Mouse (Mus musculus): ENCODE data around the gene Fkrp. TPM values are rescaled to one million over a fixed set of nuclear protein-coding genes. Genes with fewer than 3 reads are reported as not detected.

Gene Fkrp
- polyA plus RNA-seq, 2 experiments = 26.9 to 29.9 TPM

DNA sequence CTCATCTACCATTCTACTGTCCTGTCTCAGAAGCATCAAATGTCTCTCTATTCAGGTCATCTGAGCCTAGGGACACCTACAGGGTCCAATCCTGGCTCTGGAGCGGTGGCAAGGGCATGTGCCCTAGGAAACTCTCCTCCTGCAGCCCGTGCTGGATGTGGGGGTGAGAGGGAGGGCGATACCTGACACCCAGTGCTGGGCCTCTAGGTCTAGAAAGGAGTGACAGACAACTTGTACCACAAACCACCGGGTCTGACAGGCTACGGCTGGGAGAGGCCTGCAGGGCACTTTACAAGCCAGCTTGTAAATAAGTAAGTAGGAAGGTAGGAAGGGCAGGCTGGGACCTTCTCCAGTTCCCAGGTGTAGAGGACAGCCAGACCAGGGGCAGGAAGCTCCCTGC is 40.6 kb downstream of the Fkrp start:
- H3K9me3 ChIP-seq (ENCODE audit: control insufficient read depth, low read length) = no peaks in the 10 kb centered on the region; the same call in 1 of the 2 replicates
- no peak overlapping the region for H3K4me3 ChIP-seq (replicated peaks; ENCODE audit: low read length)
- no peaks in the 10 kb centered on the region for H3K27me3 ChIP-seq (ENCODE audit: control insufficient read depth, insufficient read depth, low read length)
- no peak overlapping the region for H3K9ac ChIP-seq (ENCODE audit: low read depth, low read length, severe bottlenecking)
- no peak overlapping the region for H3K4me2 ChIP-seq (replicated peaks; ENCODE audit: low read depth, low read length, severe bottlenecking)
- no peak overlapping the region for H3K27ac ChIP-seq (replicated peaks; ENCODE audit: low read depth, low read length)
- DNase-seq (ENCODE audit: low spot score) = no peak
- TF ChIP-seq POLR2A (IDR thresholded peaks at IDR 0.05; ENCODE audit: borderline replicate concordance, extremely low read depth, insufficient read depth, insufficient read length) = no peak
- ATAC-seq (ENCODE audit: low FRiP score, low read depth) = no peak
- WGBS = 20% methylated on average over 5 of the region's 5 CpGs
- H3K36me3 ChIP-seq (ENCODE audit: control insufficient read depth, insufficient read depth, low read length) = no peaks in the 10 kb centered on the region
- H3K4me1 ChIP-seq (ENCODE audit: control insufficient read depth, insufficient read depth, low read length) = no peaks in the 10 kb centered on the region

DNA sequence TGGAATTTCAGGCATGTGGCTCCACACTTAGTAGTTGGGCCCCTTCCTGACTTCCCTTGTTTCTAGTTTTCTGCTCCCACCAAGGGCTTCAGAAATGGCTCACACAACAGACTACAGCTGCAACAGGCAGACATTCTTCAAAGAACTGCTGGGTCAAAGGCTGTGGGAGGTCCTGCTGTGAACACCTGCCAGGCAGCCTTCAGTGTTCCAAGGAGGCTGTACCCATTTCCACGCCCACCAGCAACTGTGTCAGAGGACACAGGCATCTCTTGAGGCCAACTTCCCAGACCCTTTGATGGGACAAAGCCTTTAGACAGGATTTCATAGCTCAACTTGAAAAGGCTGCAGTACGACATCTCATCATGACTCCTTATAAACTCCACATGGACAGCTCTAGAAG is 50.1 kb downstream of the Fkrp start:
- ATAC-seq (ENCODE audit: low FRiP score, low read depth) (no peak), DNase-seq (ENCODE audit: low spot score) (no peak)
- Histone ChIP-seq H3K4me1 (ENCODE audit: control insufficient read depth, insufficient read depth, low read length) (peaks cover 7% of the 10 kb centered on the region), H3K4me2 (replicated peaks; ENCODE audit: low read depth, low read length, severe bottlenecking) (no peak overlapping the region), H3K9me3 (ENCODE audit: control insufficient read depth, low read length) (no peaks in the 10 kb centered on the region; the same call in 1 of the 2 replicates), H3K27me3 (ENCODE audit: control insufficient read depth, insufficient read depth, low read length) (no peaks in the 10 kb centered on the region), H3K27ac (replicated peaks; ENCODE audit: low read depth, low read length) (no peak overlapping the region), H3K9ac (ENCODE audit: low read depth, low read length, severe bottlenecking) (no peak overlapping the region), H3K4me3 (replicated peaks; ENCODE audit: low read length) (no peak overlapping the region), H3K36me3 (ENCODE audit: control insufficient read depth, insufficient read depth, low read length) (no peaks in the 10 kb centered on the region)
- WGBS = 25% methylated on average over 2 of the region's 2 CpGs
- TF ChIP-seq POLR2A (IDR thresholded peaks at IDR 0.05; ENCODE audit: borderline replicate concordance, extremely low read depth, insufficient read depth, insufficient read length) = no peak

DNA sequence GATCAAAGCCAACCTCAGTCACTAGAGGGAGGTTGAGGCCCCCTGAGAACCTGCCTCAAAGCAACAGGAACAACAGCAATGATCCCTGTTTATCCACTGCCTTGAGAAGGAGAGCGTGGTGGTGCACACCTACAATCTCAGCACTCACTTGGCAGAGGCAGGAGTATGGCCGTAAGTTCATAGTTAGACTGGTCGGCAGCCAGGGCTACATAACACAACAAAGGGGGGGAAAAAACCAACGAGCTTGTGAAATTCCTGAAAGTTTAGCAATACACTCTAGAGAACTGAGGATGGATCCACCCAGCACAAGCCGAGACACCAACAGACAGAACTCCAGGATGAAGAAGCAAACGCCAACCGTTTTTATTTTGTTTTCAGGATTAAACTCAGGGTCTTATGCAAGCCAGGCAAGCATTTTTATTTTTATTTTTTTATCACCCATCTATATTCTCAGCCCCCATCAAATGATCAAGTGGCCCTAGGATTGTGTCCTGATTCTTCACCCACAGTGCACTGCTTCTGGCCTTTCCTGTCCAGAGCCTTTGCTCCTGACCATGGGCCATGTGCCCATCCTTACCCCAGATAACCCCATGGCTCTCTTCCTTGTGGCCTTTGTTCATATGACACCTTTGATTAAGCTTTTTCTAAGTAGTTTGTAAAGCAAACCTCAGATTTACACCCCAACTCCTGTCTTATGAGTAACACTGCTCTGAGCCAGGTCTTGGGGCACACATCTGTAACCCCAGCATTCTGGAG is 52.9 kb downstream of the Fkrp start:
- WGBS = 81% methylated on average over 7 of the region's 7 CpGs
- Histone ChIP-seq H3K27ac (replicated peaks; ENCODE audit: low read depth, low read length) (no peak overlapping the region), H3K9ac (ENCODE audit: low read depth, low read length, severe bottlenecking) (no peak overlapping the region), H3K27me3 (ENCODE audit: control insufficient read depth, insufficient read depth, low read length) (no peaks in the 10 kb centered on the region), H3K4me1 (ENCODE audit: control insufficient read depth, insufficient read depth, low read length) (peaks cover 16% of the 10 kb centered on the region), H3K4me2 (replicated peaks; ENCODE audit: low read depth, low read length, severe bottlenecking) (no peak overlapping the region), H3K36me3 (ENCODE audit: control insufficient read depth, insufficient read depth, low read length) (no peaks in the 10 kb centered on the region), H3K4me3 (replicated peaks; ENCODE audit: low read length) (no peak overlapping the region), H3K9me3 (ENCODE audit: control insufficient read depth, low read length) (no peaks in the 10 kb centered on the region)
- DNase-seq (ENCODE audit: low spot score) (no peak), ATAC-seq (ENCODE audit: low FRiP score, low read depth) (no peak)
- no peak for TF ChIP-seq POLR2A (IDR thresholded peaks at IDR 0.05; ENCODE audit: borderline replicate concordance, extremely low read depth, insufficient read depth, insufficient read length)

DNA sequence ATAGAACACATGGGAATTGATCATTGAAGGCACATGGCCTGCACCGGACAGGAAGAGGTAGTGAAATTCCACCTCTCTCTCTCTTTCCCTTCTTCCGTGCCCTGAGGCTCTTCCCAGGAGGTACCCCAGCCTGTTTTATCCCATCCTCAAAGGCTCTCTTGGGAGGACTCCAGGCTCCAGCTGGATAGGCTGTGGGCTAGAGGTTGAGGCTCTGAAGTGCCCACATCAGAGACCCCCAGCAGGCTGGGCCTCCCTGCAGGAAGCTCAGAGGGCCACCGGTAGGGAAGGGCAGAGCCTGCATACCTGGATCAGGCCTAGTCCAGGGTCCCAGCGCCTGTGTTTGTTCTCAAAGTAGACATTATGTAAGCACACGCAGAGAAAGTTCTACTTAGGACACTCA is 54.9 kb downstream of the Fkrp start:
- peaks cover 16% of the 10 kb centered on the region for H3K4me1 ChIP-seq (ENCODE audit: control insufficient read depth, insufficient read depth, low read length)
- TF ChIP-seq POLR2A (IDR thresholded peaks at IDR 0.05; ENCODE audit: borderline replicate concordance, extremely low read depth, insufficient read depth, insufficient read length) = no peak
- peak; percentile 32; the same call in 1 of the 2 replicates for ATAC-seq (ENCODE audit: low FRiP score, low read depth)
- no peak for DNase-seq (ENCODE audit: low spot score)
- WGBS = 20% methylated on average over 5 of the region's 5 CpGs
- no peaks in the 10 kb centered on the region for H3K27me3 ChIP-seq (ENCODE audit: control insufficient read depth, insufficient read depth, low read length)
- H3K36me3 ChIP-seq (ENCODE audit: control insufficient read depth, insufficient read depth, low read length) = no peaks in the 10 kb centered on the region
- H3K27ac ChIP-seq (replicated peaks; ENCODE audit: low read depth, low read length) = peak overlapping the region; percentile 16; the same call in 1 of the 2 replicates
- no peak overlapping the region for H3K4me3 ChIP-seq (replicated peaks; ENCODE audit: low read length)
- H3K9ac ChIP-seq (ENCODE audit: low read depth, low read length, severe bottlenecking) = no peak overlapping the region
- no peaks in the 10 kb centered on the region for H3K9me3 ChIP-seq (ENCODE audit: control insufficient read depth, low read length)
- no peak overlapping the region for H3K4me2 ChIP-seq (replicated peaks; ENCODE audit: low read depth, low read length, severe bottlenecking)

DNA sequence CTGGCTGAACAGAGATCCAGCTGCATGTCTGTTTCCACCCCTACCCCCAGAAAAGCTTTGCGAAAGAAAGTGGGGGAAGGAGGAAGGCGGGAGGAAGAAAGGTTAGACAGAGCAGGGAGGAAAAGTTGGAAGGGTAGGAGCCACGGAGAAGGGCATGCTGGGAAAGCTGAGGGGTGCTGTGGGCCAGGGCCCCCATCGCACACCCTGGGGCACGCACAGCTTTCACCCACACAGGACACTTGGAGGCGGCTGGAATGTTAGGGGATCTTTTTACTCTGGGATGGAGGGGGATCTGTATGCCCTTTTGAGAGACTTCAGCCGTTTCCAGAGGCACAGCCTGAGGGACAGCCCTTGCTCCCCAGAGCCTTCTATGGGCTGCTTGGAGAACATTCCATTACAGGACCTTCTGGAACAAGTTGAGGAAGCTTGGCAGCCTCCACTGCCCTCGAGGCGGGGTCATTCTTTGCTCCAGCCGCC is 55.5 kb downstream of the Fkrp start:
- H3K4me3 ChIP-seq (replicated peaks; ENCODE audit: low read length) = no peak overlapping the region
- DNase-seq (ENCODE audit: low spot score) = peak; percentile 74
- H3K9ac ChIP-seq (ENCODE audit: low read depth, low read length, severe bottlenecking) = no peak overlapping the region
- WGBS = 24% methylated on average over 9 of the region's 10 CpGs
- peak overlapping the region; percentile 44 for H3K27ac ChIP-seq (replicated peaks; ENCODE audit: low read depth, low read length)
- H3K36me3 ChIP-seq (ENCODE audit: control insufficient read depth, insufficient read depth, low read length) = no peaks in the 10 kb centered on the region
- ATAC-seq (ENCODE audit: low FRiP score, low read depth) = peak; percentile 53; the same call in 1 of the 2 replicates
- no peak overlapping the region; the same call in 1 of the 2 replicates for H3K4me2 ChIP-seq (replicated peaks; ENCODE audit: low read depth, low read length, severe bottlenecking)
- no peak for TF ChIP-seq POLR2A (IDR thresholded peaks at IDR 0.05; ENCODE audit: borderline replicate concordance, extremely low read depth, insufficient read depth, insufficient read length)
- peaks cover 13% of the 10 kb centered on the region for H3K4me1 ChIP-seq (ENCODE audit: control insufficient read depth, insufficient read depth, low read length)
- H3K27me3 ChIP-seq (ENCODE audit: control insufficient read depth, insufficient read depth, low read length) = no peaks in the 10 kb centered on the region
- H3K9me3 ChIP-seq (ENCODE audit: control insufficient read depth, low read length) = no peaks in the 10 kb centered on the region

All from limb, embryonic 14.5 days (tissue).